Mouse (Mus musculus) ES-Bruce4 (cell line): Measurements from ENCODE around the gene Serpinb6c. TPM values are rescaled to one million over a fixed set of nuclear protein-coding genes. Genes with fewer than 3 reads are reported as not detected.
"Not testable (repeated sequence)": the region's sequence is repeated elsewhere in the genome, so short reads cannot be mapped to it uniquely, and the experiment has no call there.

Experiments used
- H3K27ac ChIP-seq: 2 replicates; pipeline ENCODE4 v1.5.1; 2012; ENCODE audit warnings: low read length, inconsistent platforms; ENCODE audit not compliant: insufficient read depth
- H3K27me3 ChIP-seq: 2 replicates; pipeline ENCODE4 v1.6.1; 2012; ENCODE audit warnings: mild to moderate bottlenecking, low read length, inconsistent platforms; ENCODE audit not compliant: control insufficient read depth, poor library complexity, insufficient read depth, severe bottlenecking
- H3K36me3 ChIP-seq: 2 replicates; pipeline ENCODE4 v1.6.1; 2012; ENCODE audit warnings: inconsistent platforms, mild to moderate bottlenecking, low read length, moderate library complexity; ENCODE audit not compliant: control insufficient read depth, poor library complexity, insufficient read depth, severe bottlenecking
- H3K4me1 ChIP-seq: one replicate; pipeline ENCODE4 v1.8.1; 2011; ENCODE audit warnings: low read length; ENCODE audit not compliant: control insufficient read depth, insufficient read depth
- H3K4me3 ChIP-seq: 2 replicates; pipeline ENCODE4 v1.5.1; 2011; ENCODE audit warnings: low read depth, mild to moderate bottlenecking, low read length
- H3K9ac ChIP-seq: 2 replicates; pipeline ENCODE4 v1.6.1; 2012; ENCODE audit warnings: low read depth, mild to moderate bottlenecking, inconsistent platforms; ENCODE audit not compliant: poor library complexity, severe bottlenecking
- H3K9me3 ChIP-seq: replicated peaks from 2 replicates; pipeline ENCODE4 v1.6.1; 2012; ENCODE audit warnings: mild to moderate bottlenecking, low read length, inconsistent platforms; ENCODE audit not compliant: control insufficient read depth, poor library complexity, insufficient read depth, severe bottlenecking
- CTCF ChIP-seq: IDR thresholded peaks from one replicate; pipeline ENCODE4 v1.8.1; 2011; ENCODE audit warnings: low read depth, low read length
- EP300 ChIP-seq: IDR thresholded peaks from 2 replicates; pipeline ENCODE4 v1.6.1; 2011; ENCODE audit warnings: low read depth, low read length; ENCODE audit not compliant: insufficient read depth
- POLR2A ChIP-seq: IDR thresholded peaks from one replicate; pipeline ENCODE4 v1.8.1; 2011; ENCODE audit warnings: low read length; ENCODE audit not compliant: insufficient read depth
- polyA plus RNA-seq: library from polyadenylated mRNA; stranded (reverse); fragments of >200 nt; gene quantifications from 2 replicates; pipeline ENCODE4 v1.2.4, GENCODE M21; 2011; ENCODE audit warnings: low read depth; ENCODE audit not compliant: missing spikeins, insufficient read depth, insufficient read length

Serpinb6c gene
- polyA plus RNA-seq, 1 experiment: 12.4 TPM

DNA sequence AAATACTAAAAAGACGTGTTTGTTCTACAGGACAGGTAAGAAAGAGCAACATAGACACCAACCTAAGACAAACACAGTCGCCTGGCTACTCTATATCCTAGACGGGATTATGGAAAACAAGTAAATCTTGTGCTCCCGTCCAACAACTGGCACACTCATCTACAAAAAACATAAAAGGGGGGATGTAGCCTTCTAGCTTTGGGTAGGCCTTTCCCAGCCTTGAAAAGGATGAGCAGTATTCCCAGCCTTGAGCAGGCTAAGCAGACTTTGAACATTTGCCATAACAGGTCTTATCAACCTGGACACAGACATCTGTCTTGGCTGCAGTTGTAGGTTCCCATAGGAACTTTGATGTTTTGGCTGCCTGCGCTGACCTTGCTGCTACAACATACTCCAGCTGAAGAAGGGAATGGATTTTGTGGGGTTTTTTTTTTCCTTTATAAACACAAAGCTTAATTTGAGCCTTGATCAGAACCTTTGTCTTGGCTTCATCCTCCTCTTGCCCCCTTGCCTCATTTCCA, 35.8 kb upstream of the Serpinb6c start:
- no peaks in the 10 kb centered on the region for H3K4me1 ChIP-seq
- H3K27ac ChIP-seq: no peak overlapping the region
- H3K4me3 ChIP-seq: no peak overlapping the region
- peaks cover 23% of the 10 kb centered on the region for H3K9me3 ChIP-seq
- TF ChIP-seq EP300 (no peak), CTCF (no peak), POLR2A (no peak)
- no peaks in the 10 kb centered on the region for H3K27me3 ChIP-seq
- H3K9ac ChIP-seq: no peak overlapping the region
- H3K36me3 ChIP-seq: no peaks in the 10 kb centered on the region

DNA sequence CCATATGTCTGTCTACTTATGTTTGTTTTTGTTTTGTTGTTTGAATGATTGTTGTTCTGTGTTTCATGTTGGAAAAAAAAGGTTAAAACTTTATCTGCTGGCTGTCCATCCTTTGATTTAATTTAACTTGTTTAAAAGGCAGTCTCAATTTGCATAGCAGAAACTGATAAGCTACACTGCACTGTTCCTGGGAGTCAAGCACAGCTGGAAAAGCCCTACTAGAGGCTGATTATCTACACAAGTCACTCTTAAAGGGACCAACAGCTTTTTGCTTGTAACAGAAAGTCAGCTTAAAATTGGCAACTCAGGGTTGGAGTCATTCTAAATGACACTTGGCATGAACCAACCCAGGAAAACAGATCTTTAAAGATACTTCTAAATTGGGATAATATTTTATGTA, 32.1 kb upstream of the Serpinb6c start:
- peaks cover 23% of the 10 kb centered on the region for H3K9me3 ChIP-seq
- H3K4me1 ChIP-seq, H3K27ac ChIP-seq: not testable (repeated sequence)

DNA sequence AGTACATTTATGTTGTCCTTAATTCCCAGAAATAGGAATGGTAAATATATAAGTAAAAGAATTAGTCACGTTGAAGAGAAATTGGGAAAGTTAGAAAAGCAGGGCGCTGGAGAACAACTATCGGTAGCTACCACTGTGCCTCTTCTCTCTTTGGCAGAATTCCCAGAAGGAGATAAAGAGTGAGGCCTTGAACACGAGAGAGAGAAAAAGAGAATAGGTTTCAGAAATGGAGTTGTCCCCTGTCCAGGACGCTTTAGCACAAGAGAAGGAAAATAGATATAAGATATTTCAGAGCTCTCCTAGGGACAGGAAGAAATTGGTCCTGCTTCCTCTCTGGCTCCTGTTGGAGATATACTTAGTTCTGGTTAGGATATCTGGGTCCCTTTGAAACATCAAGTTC, 31.6 kb upstream of the Serpinb6c start:
- Histone ChIP-seq H3K4me1 (peaks cover 2% of the 10 kb centered on the region), H3K9me3 (peaks cover 23% of the 10 kb centered on the region), H3K36me3 (no peaks in the 10 kb centered on the region), H3K27ac (no peak overlapping the region), H3K4me3 (no peak overlapping the region), H3K27me3 (no peaks in the 10 kb centered on the region), H3K9ac (no peak overlapping the region)
- TF ChIP-seq EP300 (no peak), CTCF (no peak), POLR2A (no peak)

More for the DNA sequence above, 32.1 kb upstream of the Serpinb6c start:
- not testable (repeated sequence) for H3K27me3 ChIP-seq, H3K36me3 ChIP-seq, H3K9ac ChIP-seq, H3K4me3 ChIP-seq

DNA sequence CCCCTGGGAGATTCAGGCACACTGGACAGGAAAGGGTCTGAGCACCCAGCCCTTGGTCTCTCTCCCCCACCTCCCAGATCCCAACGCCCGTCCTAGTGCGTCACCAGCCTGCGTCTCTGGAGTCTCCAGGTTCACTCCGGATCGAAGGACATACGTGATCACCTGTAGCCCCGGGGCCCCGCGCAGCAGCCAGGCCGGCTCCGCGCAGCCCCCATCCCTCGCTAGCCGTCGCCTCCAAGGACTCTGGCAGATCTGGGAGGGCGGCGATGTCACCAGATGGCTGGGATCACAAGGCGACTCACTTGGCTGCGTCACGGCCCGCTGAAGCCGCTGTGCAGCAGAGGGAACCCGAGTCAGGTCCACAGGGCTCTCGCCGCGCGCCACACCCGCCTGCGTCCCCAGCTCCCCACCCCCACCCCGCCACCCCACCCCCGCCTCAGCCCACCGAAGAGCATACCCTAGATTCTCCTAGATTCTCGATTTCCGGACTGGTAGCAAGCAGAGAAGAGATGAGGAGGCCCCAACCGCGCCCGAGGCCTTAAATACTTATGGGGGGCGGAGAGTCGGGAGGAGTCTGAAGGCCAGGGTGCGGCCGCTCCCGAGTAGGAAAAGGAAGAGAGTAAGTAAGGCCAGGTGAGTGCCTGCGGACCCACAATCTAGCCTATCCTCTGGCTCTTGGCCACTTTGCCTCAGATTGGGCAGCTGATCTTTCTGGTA, 30.1 kb upstream of the Serpinb6c start:
- Histone ChIP-seq H3K27ac (no peak overlapping the region), H3K27me3 (no peaks in the 10 kb centered on the region), H3K9me3 (peaks cover 18% of the 10 kb centered on the region), H3K4me1 (peaks cover 2% of the 10 kb centered on the region), H3K4me3 (peak overlapping the region; percentile 88), H3K36me3 (peaks cover 3% of the 10 kb centered on the region), H3K9ac (peak overlapping the region; percentile 80)
- TF ChIP-seq CTCF: no peak

DNA sequence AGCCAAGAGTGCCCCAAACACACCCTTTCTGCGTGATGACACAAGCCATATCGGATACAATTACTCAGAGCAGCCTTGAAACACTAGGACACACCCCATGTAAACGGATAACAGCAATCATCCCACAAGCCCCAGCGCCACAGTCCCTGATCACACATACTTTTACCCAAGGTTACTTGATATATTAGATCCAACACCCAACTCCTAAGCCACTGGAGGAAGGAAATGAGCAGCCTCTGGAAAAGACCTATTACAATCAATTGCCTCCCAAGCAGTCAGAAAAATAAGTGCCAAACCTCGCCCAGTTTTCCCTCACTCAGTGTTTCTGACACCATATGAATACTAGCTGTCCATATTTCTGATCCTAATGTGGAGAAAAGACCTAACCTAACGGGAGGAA, 29.2 kb upstream of the Serpinb6c start:
- Histone ChIP-seq H3K9me3 (peaks cover 13% of the 10 kb centered on the region), H3K27me3 (no peaks in the 10 kb centered on the region), H3K4me3 (no peak overlapping the region), H3K4me1 (peaks cover 2% of the 10 kb centered on the region), H3K9ac (peak overlapping the region; percentile 80), H3K36me3 (peaks cover 5% of the 10 kb centered on the region), H3K27ac (no peak overlapping the region)
- TF ChIP-seq CTCF: no peak
- no peak for TF ChIP-seq POLR2A
- TF ChIP-seq EP300: no peak

DNA sequence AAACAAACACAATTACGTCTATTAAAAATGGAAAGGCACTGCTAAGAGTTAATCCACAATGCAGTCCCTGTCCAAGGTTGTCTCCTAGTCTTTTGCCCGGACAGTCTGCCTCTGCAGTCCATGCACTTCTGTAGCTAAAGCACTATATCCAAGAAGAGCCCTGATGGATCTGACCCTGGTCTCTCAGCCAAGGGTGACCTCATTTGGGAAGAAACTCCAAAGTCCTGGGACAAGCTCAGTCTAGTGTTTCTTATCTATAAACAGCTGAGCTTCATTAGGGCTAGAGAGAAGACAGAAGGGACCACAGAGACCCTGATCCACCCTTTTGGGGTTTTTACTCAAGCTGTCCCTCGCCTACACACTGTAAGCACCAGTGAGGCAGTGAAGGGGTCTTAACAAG, 25.4 kb upstream of the Serpinb6c start:
- peaks cover 8% of the 10 kb centered on the region for H3K36me3 ChIP-seq
- H3K27ac ChIP-seq: no peak overlapping the region
- H3K9me3 ChIP-seq: no peaks in the 10 kb centered on the region
- no peak overlapping the region for H3K4me3 ChIP-seq
- TF ChIP-seq EP300: no peak
- no peak for TF ChIP-seq POLR2A
- TF ChIP-seq CTCF: no peak
- no peak overlapping the region for H3K9ac ChIP-seq
- H3K4me1 ChIP-seq: peaks cover 2% of the 10 kb centered on the region
- H3K27me3 ChIP-seq: no peaks in the 10 kb centered on the region
